Mouse (Mus musculus) c-Kit-positive CD71-positive TER-119-positive erythroid progenitor cells, embryonic 14.5 days (primary cell): ENCODE results near the gene Tbc1d16.

Source experiments
- DNase-seq: peaks from one replicate; pipeline ENCODE4 v3.0.0-alpha.2; 2013; ENCODE audit warnings: low spot score

Gene Tbc1d16

DNA sequence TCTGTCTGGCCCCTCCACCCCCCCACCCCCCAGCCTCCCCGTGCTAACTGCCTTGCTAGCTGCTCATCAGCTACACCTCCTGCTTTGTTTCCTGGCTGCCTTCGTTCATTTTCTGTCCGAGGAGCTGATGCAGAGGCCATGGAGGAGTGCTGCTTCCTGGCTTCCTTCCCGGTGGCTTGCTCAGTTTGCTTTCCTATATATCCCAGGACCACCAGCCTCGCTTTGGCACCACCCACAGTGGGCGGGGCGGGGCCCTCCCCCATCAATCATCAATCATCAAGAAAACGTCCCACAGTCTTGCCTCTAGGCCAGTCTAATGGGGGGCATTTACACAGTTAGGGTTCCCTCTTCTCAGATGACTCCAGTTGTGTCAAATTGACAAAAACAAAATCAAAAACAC lies 8.1 kb upstream of the Tbc1d16 start:
- DNase-seq = no peak

DNA sequence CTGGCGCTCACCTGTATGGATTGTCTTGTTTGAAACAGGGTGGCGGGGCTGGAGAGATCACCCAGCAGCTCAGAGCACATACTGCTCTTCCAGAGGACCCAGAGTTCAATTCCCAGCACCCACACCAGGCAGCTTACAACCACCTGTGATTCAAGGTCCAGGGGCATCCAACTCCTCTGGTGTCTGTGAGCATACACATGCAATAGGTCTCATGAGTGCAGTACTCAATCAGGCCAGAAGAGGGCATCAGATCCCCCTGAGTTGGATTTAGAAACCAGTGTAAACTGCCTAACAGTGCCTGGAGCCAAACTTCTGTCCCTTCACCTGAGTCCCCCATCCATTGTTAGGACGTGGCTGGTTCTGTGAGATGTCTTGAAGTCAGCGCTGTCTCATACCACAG lies 7.3 kb upstream of the Tbc1d16 start:
- DNase-seq = peak; percentile 67

DNA sequence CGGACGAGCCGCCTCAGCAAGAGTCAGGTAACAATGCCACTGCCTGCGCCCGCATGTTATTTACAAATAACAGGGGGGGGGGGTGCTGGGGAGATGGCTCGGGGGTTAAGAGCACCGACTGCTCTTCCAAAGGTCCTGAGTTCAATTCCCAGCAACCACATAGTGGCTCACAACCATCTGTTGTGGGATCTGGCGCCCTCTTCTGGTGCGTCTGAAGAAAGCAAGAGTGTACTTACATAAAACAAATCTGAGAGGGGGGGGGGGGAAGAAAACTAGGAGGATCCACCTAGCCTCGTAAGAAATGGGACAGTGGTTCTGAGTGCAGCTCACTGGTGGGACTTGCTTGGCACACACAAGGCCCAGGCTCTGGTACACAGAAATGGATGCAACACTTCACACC lies 6.5 kb upstream of the Tbc1d16 start:
- no peak for DNase-seq

DNA sequence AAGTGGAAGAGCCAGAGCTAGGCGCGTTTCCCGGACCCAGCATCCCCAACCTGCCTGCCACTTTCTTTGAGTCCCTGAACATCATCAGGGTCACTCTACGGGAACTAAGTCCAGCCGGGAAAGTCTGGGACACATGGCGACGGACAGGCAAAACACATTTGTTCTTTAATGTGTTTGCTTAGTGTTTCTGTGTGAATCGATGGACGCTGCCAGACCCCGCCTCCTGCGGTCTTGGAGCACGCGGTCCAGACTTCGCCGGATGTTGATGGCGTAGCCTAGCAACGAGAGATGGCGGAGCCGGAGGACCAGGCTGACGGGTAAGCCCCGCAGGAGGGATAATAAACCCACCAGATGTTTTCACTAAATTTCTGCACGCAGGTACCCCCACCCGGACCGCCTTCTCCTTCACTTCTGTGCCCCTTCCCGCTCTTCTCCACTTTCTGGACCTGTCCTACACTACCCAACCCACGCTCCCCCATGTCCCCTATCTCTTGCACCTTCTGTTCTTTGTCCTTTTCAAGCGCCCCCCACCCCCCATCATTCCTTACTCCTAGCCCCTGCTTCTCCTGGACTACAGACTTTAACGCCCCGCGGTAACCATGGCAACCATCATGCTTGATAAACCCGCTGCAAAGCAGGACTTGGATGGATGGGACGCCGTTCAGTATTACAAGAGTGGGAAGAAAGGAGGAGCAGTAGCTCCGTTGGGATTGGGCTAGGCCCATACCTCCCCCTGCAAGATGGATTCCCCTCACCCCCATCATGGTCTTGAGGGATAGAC lies 737 bp upstream of the Tbc1d16 start:
- no peak for DNase-seq

DNA sequence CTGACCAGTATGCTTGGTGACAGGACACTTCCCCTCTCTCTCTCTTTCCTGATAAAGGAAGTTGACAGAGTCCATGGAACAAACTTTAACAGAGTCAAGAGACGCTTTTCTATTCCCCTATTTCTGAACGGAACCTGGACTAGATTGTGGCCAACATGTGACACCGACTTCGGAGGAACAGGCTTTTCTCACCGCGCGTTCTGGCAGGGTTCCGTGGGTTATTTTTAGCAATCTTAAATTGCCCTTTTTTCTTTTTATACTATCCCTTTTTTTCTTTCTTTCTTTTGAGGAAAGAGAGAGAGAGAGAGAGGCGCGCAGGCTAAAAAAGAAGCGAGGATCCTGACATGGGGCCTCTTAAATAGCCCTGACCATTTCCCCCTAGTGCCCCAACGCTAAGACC lies 708 bp downstream of the Tbc1d16 start:
- DNase-seq = no peak

DNA sequence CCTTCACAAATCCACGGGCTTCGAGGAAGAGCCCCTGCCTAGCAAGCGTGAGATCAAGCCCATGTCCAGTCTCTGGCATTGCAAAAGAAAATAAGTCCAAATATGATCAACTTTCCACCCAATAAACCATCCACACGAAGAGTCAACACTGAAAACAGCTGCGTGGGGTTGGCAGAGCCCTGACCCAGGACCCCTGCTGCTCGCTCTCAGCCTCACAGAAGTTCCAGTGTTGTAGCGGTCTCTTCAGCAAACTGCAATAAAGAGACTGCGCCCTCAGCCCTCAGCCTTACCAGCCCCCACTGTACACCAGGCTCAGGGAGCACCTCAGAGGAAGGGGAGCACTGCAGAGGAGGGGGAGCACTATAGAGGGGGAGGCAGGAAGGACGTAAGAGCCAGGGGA lies 2.7 kb downstream of the Tbc1d16 start:
- DNase-seq = no peak

DNA sequence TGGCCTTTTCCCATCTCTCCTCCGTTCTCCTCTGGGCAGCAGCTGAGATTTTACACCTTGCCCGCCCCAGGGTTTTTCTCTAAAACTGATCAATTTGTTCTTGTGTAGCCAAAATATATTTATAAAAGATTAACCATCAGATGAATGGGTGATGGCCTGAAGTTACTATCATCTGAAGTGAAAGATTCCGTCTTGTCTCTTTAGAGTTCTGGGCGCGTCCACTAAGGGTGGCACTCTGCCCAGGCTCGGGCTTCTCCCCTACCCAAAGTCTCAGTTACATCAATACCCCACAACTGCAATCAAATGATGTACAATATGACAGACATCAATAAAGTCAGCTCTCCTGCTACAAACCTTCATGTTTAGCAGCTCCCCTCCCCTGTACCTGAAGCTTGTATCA lies 3.4 kb downstream of the Tbc1d16 start:
- no peak for DNase-seq

DNA sequence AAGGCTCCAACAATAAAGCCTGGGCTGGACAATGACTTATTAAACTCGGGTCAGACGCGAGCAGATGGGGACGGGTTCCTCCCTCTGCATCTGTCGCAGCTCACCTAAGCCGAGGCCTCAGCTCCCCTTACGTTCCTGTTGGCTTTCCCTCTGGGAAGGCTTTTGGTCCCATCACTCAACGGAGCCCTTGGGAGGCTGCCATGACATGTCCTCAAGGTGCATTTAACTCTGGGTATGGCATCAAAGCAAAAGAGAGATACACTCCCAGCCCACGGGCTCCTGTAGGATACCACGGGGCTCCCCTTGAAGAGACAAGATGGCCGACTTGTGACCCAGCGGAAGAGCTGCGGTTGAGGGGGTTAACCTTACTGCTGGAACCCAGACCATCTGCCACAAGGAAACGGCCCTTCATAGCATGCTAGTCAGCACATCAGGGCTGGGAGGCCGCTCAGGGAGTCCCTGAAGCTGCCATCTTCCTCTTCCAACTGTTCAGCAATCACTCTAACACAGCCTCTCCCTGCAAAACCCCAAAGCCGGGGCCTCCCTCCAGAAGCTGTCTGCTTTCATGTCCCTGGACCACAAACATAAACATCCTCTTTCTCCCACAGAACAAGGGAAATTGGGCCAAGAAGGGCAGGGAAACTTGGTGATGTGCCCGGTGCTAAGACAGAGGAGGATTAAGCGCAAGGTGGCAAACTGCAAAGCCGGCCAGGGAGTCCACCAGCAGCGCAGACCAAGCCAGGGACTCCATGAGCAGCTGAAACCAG lies 5.0 kb downstream of the Tbc1d16 start:
- DNase-seq = no peak

DNA sequence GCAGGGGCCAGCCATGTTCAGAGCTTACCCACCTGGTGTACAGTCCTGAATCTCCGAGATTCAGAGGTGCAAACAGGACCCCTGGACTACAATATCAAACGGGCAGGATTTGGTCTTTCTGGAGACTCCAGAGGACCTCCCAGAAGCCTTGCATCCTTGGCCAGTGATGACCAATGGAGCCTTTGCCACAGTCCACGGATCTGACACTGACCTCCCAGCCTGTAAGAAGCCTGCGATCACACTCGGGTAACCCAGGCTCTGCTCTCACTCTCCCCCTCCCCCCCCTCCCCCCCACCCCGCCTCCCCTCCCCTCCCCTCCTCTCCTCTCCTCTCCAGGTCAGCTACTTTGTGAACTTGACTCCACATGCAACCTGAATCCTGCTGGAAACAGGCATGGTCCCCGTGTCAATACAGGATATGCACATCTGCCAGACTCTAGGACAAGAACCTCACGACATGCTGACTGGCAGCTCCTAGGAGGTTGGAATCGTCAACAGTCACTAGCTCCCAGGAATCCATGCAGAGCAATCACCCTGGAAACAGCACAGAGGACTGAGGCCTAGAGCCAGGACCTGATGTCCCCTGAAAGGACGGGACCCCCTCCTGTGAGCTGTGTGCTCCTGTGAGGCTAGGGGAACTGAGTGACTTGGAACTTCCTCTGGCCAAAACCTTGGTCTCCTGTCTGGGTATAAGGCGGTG lies 6.3 kb downstream of the Tbc1d16 start:
- DNase-seq = no peak

DNA sequence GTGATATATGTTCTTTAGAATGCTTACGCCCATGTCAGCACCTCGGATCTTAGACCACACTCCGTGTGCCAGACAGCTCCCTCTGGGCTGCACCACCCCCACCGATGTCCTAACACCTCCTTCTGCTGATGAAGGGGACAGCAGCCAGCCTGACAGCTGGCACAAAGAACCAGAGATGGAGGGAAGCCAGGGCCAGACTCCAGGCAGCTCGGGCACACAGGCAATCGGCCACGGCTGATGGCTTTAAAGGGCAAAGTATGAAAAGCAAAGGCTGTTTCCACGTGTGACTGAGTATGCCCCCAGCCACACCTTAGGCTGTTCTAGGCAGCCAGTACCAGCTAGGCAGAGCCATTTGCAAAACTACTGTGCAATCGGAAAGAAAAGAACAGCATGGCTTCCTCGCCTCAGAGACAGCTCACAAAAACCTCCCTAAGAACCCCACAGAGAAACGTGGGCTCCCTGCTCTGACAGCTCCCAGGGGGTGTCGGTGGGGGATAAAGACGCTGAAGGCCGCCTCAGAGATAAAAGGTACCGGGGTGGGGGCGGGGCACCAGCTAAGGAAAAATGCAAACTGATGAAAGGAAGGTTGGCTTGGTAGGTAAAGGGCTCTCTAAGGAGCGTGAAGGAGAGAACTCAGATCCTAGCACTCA lies 8.4 kb downstream of the Tbc1d16 start:
- no peak for DNase-seq

DNA sequence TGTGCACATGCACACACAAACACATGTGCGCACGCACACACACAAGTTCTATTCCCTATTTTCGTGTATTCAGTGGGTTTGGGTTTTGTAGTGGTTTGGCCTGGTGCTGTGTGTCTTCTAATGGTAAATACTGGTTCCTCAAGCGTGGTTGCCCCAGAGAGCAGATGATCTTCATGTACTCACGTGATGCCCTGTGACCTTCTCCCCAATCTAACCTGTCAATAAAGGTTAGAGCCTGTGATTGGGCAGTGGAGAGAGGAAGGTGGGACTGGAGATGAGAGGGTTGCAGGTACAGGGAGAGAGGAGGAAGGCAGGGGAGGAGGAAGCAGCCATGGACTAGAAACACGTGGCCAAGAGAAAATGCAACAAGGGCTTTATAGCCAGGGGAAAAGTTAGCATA lies 10.4 kb downstream of the Tbc1d16 start:
- no peak for DNase-seq

DNA sequence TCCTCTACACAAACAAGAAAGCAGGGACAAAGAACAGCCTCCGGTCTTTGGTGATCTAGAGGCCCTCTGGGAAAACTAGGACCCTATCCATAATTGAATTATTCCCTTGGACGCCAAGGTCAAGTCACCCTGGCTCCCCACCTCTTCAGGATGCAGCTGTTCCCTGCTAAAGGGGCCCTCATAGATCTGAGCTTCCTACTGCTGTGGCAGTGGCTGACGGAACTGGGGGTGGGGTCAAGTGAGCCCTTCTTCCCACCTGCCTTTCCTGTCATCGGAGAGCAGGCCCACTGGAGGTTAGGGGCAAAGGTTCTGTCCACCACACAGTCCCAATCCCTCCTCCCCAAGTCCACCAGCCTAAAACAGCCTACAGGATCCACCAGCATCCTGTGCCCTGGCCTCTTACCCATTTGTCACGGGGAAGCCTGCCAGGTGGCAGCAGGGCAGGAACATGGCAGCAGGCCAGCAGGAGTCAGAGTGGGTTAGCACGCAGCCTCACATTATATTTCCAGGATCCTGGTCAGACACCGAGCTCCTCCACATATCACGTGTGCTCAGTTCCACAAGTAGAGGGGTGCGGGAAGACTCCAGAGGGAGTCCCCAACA lies 12.3 kb downstream of the Tbc1d16 start:
- DNase-seq = no peak

DNA sequence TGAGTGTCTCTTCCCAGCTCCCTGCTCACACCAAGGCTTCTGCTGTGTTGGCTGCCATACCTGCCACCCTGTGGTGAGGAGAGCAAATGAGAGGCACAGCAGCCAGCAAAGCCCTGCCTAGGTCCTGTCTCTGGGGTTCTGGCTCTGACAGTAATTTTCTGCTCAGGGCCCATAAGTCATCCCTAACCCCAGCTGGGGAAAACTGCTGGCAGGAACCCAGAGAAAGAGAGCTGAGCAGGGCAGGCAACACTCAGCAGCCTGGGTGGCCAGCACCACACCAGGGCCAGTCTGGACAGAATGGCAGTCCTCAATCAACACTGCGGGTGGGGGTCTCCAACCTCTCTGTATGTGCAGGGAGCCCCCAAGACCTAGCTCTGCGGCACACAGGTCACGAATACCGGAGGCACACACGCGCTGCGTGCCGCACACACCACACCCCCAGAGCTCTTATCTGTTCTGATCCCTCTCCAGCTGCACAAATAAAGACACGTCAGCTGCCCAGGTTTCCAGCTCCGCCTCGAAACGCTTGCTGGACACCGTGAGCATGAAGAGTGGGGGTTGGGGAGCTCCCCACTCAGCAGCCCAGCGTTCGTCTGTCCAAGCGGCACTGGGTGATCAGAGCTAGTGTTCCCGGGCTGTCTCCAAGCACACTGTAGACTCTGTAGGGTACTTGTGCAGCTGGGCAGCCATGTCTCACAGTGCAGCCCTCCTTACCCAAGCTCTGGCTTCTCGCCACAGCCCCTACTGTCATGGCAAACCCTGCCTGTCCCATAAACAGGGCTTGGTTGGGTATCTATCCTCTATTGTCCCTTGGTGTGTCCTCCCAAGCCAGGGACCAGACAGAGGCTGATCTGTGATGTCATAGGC lies 13.0 kb downstream of the Tbc1d16 start:
- DNase-seq = peak; percentile 45

DNA sequence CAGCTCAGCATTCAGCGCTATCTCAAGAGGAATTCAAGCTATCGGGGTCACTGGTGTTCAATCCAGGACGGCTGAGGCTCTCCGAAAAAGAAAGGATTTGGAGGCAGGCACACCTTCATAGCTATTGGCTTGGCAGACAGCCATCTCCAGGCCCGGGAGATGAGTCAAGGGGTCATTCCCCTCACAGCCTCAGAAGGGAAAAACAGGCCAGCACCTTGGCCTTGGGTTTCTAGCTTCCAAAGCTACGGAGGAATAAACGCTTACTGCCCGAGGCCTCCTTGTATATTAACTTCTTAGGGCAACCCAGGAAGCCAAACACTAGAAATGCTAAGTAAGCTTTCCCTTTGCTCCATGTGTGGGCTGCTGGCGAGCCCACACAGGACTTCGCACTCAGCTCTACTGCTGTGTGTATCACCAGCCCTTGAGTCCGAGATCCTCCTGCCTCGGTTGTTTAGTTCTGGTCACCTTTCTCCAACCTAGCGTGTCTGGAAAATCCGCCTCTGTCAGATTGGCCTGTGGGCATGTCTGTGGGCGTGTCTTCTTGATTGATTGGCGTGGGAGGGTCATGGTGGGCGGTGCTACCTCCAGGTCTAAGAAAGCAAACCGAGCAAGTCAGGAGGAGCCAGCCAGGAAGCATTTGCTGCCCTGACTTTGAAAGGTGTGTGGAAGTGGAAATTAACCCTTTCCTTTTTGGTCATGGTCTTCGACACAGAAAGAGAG lies 15.0 kb downstream of the Tbc1d16 start:
- DNase-seq = no peak

DNA sequence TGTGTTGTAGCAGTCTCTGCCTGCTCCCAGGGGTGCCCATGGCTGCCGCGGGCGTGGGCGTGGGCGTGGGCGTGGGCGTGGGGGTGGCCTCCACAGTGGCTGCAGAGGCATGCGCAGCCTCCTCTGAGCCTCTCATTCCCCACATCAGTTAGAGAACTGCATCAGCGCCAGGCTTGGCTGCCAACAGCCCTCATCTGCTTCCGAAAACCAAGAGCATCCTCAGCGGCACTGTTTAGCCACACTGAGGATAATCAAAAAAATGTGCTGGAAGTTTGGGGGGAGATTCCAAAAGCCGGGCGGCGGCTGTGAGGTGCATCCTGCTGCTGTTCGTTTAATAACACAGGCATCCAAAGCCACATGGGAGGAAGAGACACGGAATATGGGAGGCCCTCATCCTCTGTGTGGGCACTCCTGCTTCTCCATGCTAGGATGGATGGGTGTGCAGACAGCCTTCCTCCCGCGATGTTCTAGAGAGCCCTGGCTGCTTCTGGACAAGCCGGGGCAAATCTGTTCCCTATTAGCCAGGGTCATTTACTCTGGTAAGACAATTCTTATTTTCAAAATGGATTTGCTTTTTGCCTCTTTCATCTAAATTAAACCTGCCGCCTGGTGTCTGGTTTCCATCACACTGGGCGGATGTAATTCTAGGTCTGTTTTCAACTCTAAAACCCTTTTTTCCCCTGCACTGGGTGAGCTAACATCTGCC lies 16.5 kb downstream of the Tbc1d16 start:
- DNase-seq = no peak

DNA sequence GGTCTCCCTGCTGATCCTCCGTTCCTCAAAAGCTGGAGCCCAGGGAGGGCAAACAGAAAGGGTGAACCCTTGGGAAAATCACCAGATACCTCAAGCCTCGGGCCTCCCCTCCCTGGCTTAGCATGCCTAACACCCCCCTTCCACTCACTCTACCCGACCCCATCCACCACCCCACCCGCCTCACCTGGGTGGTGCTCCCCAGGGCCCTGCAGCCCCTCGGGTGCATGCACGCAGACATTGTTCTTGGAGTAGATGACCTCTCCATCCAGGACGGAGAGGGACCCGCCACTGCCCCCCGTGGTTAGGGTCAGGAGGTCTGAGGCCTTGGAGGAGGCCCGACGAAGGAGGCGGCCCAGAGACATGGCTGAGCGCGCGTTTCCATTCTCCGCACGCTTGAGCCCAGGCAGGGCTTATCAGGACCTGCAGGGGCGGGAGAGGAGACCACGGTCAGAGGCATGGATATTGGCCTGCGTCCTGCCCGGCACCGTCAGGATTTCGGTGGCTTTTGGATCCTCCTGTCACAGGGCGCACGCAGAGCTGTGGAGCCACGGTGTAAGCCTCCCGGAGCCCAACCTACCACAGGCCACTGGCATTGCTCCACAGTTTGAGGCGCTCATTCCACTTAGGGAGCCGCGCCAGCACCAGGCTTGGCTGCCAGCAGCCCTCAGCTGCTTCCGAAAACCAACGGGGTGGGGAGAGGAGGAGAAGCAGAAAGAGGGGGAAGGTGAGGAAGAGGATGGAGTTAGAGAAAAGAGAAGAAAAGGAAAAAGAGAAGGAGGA lies 17.8 kb downstream of the Tbc1d16 start:
- DNase-seq = no peak

DNA sequence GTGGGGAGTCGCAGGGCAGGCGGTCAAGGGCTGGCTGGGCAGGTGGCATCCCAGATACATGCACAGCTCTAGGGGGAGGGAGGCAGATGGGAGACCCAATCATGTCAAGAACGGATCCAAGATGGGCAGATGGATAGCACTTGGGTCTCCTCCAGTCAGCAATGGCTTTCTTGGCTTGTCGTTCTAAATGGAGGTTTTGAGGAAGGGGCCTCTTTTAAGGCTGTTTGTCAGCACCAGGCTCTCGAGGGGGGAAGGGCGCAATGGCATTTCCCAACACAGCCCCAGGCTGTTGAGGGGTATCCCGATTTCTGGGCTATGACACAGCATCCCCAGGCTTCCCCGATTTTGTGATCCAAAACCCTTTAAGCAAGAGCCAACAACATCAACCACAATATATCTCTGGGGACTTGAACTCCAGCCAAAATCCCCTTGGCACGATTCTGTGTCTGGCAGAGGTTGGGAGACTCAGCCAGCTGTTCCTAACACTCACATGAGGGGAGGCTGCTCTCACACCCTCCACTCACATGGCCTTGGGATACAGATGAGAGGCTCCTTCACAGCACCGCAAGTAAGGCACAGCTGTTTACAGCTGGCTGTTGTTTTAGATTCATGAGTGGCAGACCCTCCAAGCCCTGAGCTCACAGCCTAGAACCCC lies 18.8 kb downstream of the Tbc1d16 start:
- no peak for DNase-seq

DNA sequence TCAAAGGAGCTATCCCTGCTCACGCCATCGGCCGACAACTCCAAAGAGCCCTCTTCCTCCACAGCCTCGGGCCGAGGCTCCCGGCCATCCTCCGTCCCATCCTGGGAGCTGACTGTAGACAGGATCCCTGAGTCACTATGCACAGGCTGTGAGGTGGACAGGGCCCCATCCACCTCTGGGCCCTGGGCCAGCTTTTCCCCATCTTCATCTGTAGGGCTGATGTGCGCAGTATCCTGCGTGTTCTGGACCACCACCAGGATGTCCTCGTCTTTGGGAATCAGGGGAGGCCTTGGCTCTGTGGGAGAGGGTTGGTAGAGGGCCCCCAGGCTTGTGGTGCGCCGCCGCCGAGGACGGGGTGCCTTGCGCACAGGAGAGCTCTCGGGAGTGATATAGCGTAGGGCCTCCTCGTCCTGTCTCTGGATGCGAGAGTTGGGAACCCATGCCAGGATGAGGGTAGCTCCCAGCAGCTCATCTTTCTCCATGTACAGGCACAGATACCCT lies 19.4 kb downstream of the Tbc1d16 start:
- no peak for DNase-seq
